Mouse (Mus musculus) testis, adult 2 months (tissue): ENCODE measurements around the gene Tmem50a. TPM values are rescaled to one million over a fixed set of nuclear protein-coding genes. Genes with fewer than 3 reads are reported as not detected.

Experiments used
- H3K27ac ChIP-seq: fragments of 200-500 bp; 2 replicates; pipeline ENCODE4 v1.5.1; 2012; ENCODE audit warnings: low read depth, low read length; ENCODE audit not compliant: control insufficient read depth, insufficient read depth
- H3K27me3 ChIP-seq: fragments of 200-500 bp; 2 replicates; pipeline ENCODE4 v1.6.1; 2012; ENCODE audit warnings: mild to moderate bottlenecking, low read length, moderate library complexity; ENCODE audit not compliant: control insufficient read depth, insufficient read depth
- H3K36me3 ChIP-seq: fragments of 200-500 bp; 2 replicates; pipeline ENCODE4 v1.6.1; 2012; ENCODE audit warnings: mild to moderate bottlenecking, low read length; ENCODE audit not compliant: control insufficient read depth, insufficient read depth
- H3K4me1 ChIP-seq: fragments of 200-500 bp; 2 replicates; pipeline ENCODE4 v1.6.1; 2012; ENCODE audit warnings: low read length; ENCODE audit not compliant: control insufficient read depth, insufficient read depth
- H3K4me3 ChIP-seq: fragments of 200-500 bp; 2 replicates; pipeline ENCODE4 v1.5.1; 2012; ENCODE audit warnings: low read depth, mild to moderate bottlenecking, low read length, moderate library complexity, mixed read lengths; ENCODE audit not compliant: control insufficient read depth
- CTCF ChIP-seq: fragments of 200-500 bp; IDR thresholded peaks from 2 replicates; pipeline ENCODE4 v1.5.1; 2012; ENCODE audit warnings: low read depth, mild to moderate bottlenecking, inconsistent platforms, low read length, moderate library complexity; ENCODE audit not compliant: control insufficient read depth, insufficient read depth, insufficient replicate concordance
- POLR2A ChIP-seq: fragments of 200-500 bp; IDR thresholded peaks from 2 replicates; pipeline ENCODE4 v1.6.1; 2012; ENCODE audit warnings: low read depth, mild to moderate bottlenecking, inconsistent platforms, low read length, moderate library complexity; ENCODE audit not compliant: control insufficient read depth
- polyA plus RNA-seq: library from polyadenylated mRNA; depleted of rRNA; stranded (reverse); fragments of >200 nt; gene quantifications from 2 replicates; pipeline ENCODE4 v1.2.3, GENCODE M21; 2012; rRNA removed

Gene Tmem50a
- polyA plus RNA-seq, 1 experiment, result 23.0 TPM

DNA sequence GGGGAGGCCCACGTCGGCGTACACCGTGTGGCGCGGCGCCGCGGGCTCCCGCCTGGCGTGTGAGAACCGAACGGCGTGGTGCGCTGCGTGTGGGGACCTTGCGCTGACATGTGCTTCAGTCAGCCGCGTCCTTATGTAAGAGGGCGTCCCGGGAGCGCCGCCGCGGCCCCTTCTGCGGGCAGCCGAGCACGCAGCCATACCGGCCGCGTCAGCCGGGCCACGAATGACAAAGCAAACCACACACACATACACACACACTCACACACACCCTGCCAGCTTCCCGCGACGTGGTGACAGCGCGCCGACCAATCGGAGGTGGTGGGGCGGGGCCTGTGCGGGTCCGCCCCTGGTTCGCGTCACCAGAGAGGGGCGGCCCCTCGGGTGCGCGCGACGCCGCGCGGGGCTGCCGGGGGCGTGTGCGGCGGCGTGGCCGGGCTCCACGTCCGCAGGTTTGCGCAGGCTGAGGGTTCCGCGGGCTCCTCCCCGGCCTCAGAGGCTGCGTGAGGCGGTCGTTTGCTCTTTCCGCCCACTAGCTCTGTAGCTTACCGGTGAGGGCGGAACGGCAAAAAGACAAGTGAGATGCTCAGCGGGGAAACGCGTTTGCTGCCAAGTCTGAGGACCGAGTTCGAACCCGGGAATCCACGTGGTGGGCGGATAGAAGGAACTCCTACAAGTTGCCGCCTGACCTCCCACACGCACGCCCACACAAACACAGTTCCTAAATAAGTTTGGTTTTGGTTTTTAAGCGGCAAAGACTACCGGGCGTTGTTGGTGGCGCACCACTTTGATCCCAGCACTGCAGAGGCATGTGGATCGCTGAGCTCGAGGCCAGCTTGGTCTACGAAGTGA is 61.0 kb downstream of the Tmem50a start:
- no peaks in the 10 kb centered on the region for H3K36me3 ChIP-seq
- H3K27ac ChIP-seq, result peak overlapping the region; percentile 84
- peaks cover 7% of the 10 kb centered on the region for H3K4me1 ChIP-seq
- TF ChIP-seq CTCF (no peak), POLR2A (peak; percentile 54)
- H3K27me3 ChIP-seq, result no peaks in the 10 kb centered on the region
- peak overlapping the region; percentile 92 for H3K4me3 ChIP-seq

DNA sequence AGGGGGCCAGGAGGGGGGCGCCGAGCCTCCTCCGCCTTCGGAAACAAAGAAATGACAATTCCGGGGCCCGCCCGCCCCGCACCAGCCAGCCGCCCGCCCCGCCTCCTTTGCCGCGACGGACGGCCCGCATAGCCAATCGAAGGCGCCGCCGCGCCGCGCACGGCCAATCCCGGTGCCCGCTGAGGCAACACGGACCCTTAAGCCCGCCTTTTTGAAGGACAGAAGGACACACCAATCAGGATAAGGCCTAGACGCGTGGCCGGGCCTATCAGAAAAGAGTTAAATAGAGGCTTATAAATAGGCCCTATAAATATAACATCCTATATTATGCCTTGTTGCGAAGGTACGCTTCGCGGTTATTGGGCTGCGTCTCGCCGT is 61.6 kb downstream of the Tmem50a start, which contains the start of gene Maco1:
Maco1 (minus strand) TSS at position 87 of the 378 bp plus-strand sequence.
- Histone ChIP-seq H3K27me3 (no peaks in the 10 kb centered on the region), H3K27ac (peak within 1 kb of the TSS; percentile 89), H3K4me1 (peaks cover 7% of the 10 kb centered on the region), H3K36me3 (no peaks in the 10 kb centered on the region), H3K4me3 (peak within 1 kb of the TSS; percentile 94)
- TF ChIP-seq POLR2A (no peak), CTCF (no peak)

DNA sequence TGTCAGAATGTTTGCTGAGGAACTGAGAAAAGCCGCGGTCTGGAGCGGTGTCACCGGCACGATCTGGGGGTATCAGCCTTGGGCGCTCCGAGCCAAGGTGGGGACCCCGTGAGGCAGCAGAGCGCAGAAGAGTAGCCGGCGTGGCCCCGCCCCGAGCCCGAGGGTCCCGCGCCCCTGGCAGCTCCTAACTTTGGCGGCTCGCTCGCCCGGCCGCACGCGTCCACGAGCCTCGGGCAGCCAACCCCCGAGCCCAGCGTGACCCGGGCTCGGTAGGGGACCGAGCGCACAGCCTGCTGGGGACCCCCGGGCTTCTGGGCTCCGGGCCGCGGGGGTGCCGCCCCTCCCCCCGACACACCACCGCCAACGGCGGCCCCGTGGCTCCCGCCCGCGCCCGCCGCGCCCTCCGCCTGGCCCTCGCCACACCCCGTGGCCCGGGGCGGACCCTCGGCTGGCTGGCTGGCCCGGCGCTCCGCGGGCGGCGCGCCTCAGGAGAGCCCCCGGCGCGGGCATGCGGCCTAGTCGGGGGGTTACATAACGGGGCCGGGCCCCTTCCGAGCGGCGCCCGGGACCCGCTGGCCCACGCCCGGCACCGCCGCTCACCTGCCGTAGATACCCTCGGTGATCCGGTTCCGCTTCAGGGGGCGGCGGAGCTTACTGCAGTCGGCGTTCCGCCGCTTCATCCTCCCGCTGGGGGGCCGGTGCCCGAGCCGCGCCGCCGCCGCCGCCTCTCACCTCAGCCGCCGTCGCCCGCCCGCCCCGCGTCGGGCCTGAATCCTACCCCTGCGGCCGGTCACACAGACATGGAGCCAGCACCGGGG is 62.2 kb downstream of the Tmem50a start:
- Histone ChIP-seq H3K4me3 (peak overlapping the region; percentile 94), H3K36me3 (no peaks in the 10 kb centered on the region), H3K27me3 (no peaks in the 10 kb centered on the region), H3K4me1 (peaks cover 7% of the 10 kb centered on the region), H3K27ac (peak overlapping the region; percentile 89)
- no peak; the same call in 1 of the 2 replicates for TF ChIP-seq POLR2A
- TF ChIP-seq CTCF, result no peak

DNA sequence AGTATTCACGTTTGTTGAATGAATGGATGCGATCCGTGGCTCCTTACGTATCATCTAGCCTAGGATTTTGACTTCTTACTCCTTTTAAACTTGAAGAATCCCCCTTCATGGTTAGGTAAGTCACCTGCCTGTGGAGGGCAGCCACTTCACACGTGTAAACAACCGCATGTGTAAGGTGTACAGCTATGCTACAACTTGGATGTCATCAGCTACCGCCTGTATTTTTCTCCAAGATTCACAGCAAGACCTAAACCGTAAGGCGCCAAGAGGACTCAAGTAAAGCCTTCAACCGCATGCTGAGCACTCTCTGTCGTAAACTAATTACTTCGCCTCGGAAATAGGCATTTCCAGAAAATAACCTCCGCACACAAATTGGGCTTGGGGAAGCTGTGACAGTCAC is 62.9 kb downstream of the Tmem50a start:
- Histone ChIP-seq H3K4me3 (peak overlapping the region; percentile 94), H3K27me3 (no peaks in the 10 kb centered on the region), H3K27ac (0 out of 2 replicates have a peak overlapping the region, but pooled peaks have one; percentile 32), H3K36me3 (no peaks in the 10 kb centered on the region), H3K4me1 (peaks cover 7% of the 10 kb centered on the region)
- TF ChIP-seq POLR2A (no peak), CTCF (no peak)

DNA sequence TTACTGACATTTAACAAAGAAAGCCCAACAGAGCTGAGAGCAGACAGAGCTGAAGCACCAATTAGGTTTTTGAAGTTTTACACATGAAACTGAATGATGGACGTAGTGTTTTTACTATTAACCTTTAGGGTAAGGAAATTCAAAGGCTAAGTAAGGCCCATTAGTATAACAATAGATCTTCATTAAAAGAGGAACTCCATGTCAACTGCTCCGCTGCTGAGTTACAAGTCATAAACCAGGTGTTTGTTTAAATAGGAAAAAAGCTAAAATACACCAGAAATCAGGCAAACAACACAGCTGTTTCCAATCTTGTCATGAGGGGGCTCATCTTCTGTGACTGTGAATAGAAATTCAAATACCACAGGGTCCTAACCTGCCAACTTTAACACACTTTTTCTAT is 63.6 kb downstream of the Tmem50a start:
- H3K4me3 ChIP-seq, result no peak overlapping the region
- no peak overlapping the region for H3K27ac ChIP-seq
- no peaks in the 10 kb centered on the region for H3K27me3 ChIP-seq
- peaks cover 7% of the 10 kb centered on the region for H3K4me1 ChIP-seq
- H3K36me3 ChIP-seq, result no peaks in the 10 kb centered on the region
- TF ChIP-seq POLR2A (no peak), CTCF (no peak)

DNA sequence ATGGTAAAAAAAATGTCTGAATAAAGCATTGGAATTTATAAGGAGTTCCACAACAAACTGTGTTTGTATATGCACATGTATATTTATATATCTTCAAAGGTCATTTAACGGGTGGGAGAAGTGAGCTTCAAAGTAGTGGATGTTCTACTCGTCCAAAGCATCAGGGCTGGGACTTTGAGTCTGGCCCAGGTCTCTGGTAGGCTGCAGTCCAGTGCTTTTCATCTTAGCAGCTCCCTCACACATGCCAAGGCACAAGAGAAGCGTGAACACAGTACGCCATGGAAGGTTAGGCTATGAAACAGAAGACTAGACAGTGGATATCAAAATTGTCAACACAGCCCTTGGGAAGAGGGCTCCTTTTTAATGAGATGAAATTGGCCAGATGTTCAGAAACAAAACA is 64.3 kb downstream of the Tmem50a start:
- Histone ChIP-seq H3K27ac (no peak overlapping the region), H3K4me3 (no peak overlapping the region), H3K4me1 (peaks cover 7% of the 10 kb centered on the region), H3K27me3 (no peaks in the 10 kb centered on the region), H3K36me3 (no peaks in the 10 kb centered on the region)
- TF ChIP-seq CTCF, result no peak
- no peak for TF ChIP-seq POLR2A

Other genes starting within 250 kb of the Tmem50a start
- 0.87 and 0.95 TPM in 2 replicates for gene Man1c1, start 210.7 kb downstream of the Tmem50a start, polyA plus RNA-seq
- gene Ldlrap1, start 147.0 kb downstream of the Tmem50a start, polyA plus RNA-seq, result 1.7 and 1.9 TPM in 2 replicates
- gene Maco1, start 61.7 kb downstream of the Tmem50a start, polyA plus RNA-seq, result 14.6 and 15.7 TPM in 2 replicates
- 0.97 and 1.6 TPM in 2 replicates for gene Rhd, start 50.5 kb downstream of the Tmem50a start, polyA plus RNA-seq
- 145 and 148 TPM in 2 replicates for gene Rsrp1, start 8.6 kb upstream of the Tmem50a start, polyA plus RNA-seq
- gene Syf2, start 15.9 kb upstream of the Tmem50a start, polyA plus RNA-seq, result 22.0 and 24.3 TPM in 2 replicates
- 8.8 and 9.1 TPM in 2 replicates for gene Runx3, start 205.6 kb upstream of the Tmem50a start, polyA plus RNA-seq